Mouse (Mus musculus): Measurements from ENCODE around the gene Pitpnm3.

DNA sequence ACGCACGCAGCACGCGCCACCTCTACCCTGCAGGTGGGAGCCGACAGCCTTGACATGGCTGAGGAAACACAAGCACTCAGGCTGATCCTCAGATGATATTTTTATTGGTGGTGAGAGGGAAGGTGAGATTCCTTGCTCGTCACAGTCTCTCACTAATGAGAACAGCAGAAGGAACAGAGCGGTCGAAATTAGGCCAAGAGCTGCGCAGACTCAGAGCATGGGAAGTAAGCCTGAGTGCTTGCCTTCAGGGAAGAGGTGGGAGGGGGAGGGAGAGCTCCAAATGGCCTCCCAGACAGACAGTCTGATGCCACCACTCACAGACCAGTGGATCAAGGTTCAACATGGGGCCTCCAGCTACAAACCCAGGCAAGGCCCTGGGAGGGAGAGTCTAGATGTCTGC, 109.1 kb downstream of the Pitpnm3 start:
- TF ChIP-seq CTCF (IDR thresholded peaks at IDR 0.05; ENCODE audit: borderline replicate concordance, insufficient read depth, low read depth, low read length) (no peak), POLR2A (IDR thresholded peaks at IDR 0.05; ENCODE audit: borderline replicate concordance, insufficient read depth, low read length) (no peak)

Data from cerebellum, adult 2 months (tissue).